Mouse (Mus musculus) neural tube, embryonic 13.5 days (tissue): ENCODE measurements around the gene Dcdc2b. TPM values are rescaled to one million over a fixed set of nuclear protein-coding genes. Genes with fewer than 3 reads are reported as not detected.
A peak's percentile ranks its signal among the peaks of the same experiment; 100 is the strongest.

Experiments used
- ATAC-seq: fragments of 200-750 bp; cut with Nextera tagmentation; 2 replicates; pipeline ENCODE4 v1.8.0; 2017; ENCODE audit warnings: low read depth, mild to moderate bottlenecking, moderate TSS enrichment, moderate library complexity
- H3K27ac ChIP-seq: fragments of 300-500 bp; sonication (generic); replicated peaks from 2 replicates; pipeline ENCODE4 v1.5.1; 2015; ENCODE audit warnings: moderate library complexity, mild to moderate bottlenecking, inconsistent platforms
- H3K27me3 ChIP-seq: fragments of 300-500 bp; sonication (generic); 2 replicates; pipeline ENCODE4 v1.6.1; 2015; ENCODE audit warnings: mild to moderate bottlenecking, inconsistent platforms
- H3K36me3 ChIP-seq: fragments of 300-500 bp; sonication (generic); 2 replicates; pipeline ENCODE4 v1.6.1; 2015; ENCODE audit warnings: mild to moderate bottlenecking, inconsistent platforms
- H3K4me1 ChIP-seq: fragments of 300-500 bp; sonication (generic); replicated peaks from 2 replicates; pipeline ENCODE4 v1.6.1; 2015; ENCODE audit warnings: inconsistent platforms
- H3K4me2 ChIP-seq: fragments of 300-500 bp; sonication (generic); 2 replicates; pipeline ENCODE4 v1.6.1; 2015; ENCODE audit warnings: inconsistent platforms, mild to moderate bottlenecking, moderate library complexity
- H3K4me3 ChIP-seq: fragments of 300-500 bp; sonication (generic); 2 replicates; pipeline ENCODE4 v1.5.1; 2015; ENCODE audit warnings: mild to moderate bottlenecking, inconsistent platforms
- H3K9ac ChIP-seq: fragments of 300-500 bp; sonication (generic); 2 replicates; pipeline ENCODE4 v1.6.1; 2015; ENCODE audit warnings: moderate library complexity, mild to moderate bottlenecking, inconsistent platforms
- H3K9me3 ChIP-seq: fragments of 300-500 bp; sonication (generic); 2 replicates; pipeline ENCODE4 v1.6.1; 2016; ENCODE audit warnings: inconsistent platforms
- WGBS: fragments of 180-500 bp; shearing (Covaris S2); methylation state at CpG from one replicate; pipeline ENCODE4 v1.1.7; 2015; 5-methylcytosine and 5-hydroxymethylcytosine counted together
- polyA plus RNA-seq: library from polyadenylated mRNA; unstranded; fragments of >200 nt; fragmentation: Nextera tagmentation; extraction: Ambion mirVana; gene quantifications from 2 replicates; pipeline ENCODE4 v1.2.1, GENCODE M21; 2015

Dcdc2b gene
- polyA plus RNA-seq, 1 experiment from 2014 or later, result 3.5 TPM

DNA sequence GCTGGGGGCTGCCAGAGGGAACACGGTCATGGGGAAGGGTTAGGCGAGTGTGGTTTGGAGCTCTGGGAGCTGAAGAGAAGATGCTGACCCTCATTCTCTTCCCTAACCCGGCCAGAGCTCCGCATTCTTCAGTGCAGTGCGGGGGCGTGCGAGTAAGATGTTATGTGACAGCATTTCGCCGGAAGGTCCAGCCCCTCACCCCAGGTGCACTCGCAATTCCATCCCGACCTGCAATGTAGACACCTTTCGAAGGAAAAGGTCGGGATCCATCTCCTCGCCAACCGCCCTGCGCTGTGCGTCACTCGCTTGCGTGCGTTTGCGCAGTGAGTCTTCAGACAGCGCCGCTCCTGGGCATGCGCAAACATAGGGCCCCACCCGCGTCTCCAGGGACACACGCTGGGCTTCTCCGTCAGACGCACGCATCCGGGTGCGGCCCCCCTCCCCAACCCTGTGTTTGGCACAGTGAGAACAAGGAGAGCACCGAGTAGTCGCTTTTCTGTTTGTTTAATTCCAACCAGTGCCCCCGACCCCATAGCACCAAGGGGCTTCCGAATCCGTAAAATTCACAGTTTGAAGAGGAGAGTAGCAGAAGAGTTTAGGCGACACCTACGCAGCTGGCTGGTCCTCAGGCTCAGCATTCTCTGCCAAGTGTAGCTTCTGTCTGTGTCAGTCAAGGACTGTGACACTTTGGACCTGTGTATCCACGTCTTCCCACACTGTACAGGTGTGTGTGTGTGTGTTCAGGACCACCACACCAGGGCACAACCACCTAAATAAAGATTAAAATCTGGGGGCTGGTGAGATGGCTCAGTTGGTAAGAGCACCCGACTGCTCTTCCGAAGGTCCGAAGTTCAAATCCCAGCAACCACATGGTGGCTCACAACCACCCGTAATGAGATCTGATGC is 5.0 kb upstream of the Dcdc2b start, which contains the start of gene Iqcc:
TSS of gene Iqcc (minus strand) at position 314 of the 906 bp plus-strand sequence.
- H3K9ac ChIP-seq, result peak within 1 kb of the TSS; percentile 92
- ATAC-seq, result peak; percentile 90
- H3K4me1 ChIP-seq, result peaks cover 43% of the 10 kb centered on the region
- peak within 1 kb of the TSS; percentile 64 for H3K4me3 ChIP-seq
- H3K36me3 ChIP-seq, result peaks cover 31% of the 10 kb centered on the region
- peak within 1 kb of the TSS; percentile 79 for H3K4me2 ChIP-seq
- no peaks in the 10 kb centered on the region for H3K9me3 ChIP-seq
- H3K27ac ChIP-seq, result peak within 1 kb of the TSS; percentile 91
- 4% methylated on average over 44 of the region's 44 CpGs for WGBS
- no peaks in the 10 kb centered on the region for H3K27me3 ChIP-seq

DNA sequence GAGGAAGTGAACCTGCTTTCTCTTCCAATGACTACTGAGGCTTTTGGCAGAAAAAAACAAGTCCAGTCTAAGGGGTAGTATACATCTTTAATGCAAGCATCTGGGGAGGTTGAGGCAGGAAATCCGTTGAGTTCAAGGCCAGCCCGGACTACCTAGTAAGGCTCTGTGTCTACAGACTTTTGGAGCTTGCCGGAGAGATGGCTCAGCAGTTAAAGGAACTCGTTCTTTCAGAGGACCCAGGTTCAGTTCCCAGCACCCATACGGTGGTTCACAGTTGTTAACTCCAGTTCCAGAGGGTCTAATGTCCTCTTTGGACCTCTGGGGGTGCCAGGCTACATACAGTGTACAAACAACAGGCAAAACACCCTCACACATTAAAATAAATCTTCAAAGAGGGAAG is 4.0 kb upstream of the Dcdc2b start:
- peak overlapping the region; percentile 92 for H3K9ac ChIP-seq
- H3K9me3 ChIP-seq, result no peaks in the 10 kb centered on the region
- H3K4me1 ChIP-seq, result peaks cover 40% of the 10 kb centered on the region
- H3K27me3 ChIP-seq, result no peaks in the 10 kb centered on the region
- H3K4me2 ChIP-seq, result peak overlapping the region; percentile 79
- WGBS, result 94% methylated on average over 5 of the region's 5 CpGs
- peaks cover 31% of the 10 kb centered on the region for H3K36me3 ChIP-seq
- peak overlapping the region; percentile 64 for H3K4me3 ChIP-seq
- peak overlapping the region; percentile 91; the same call in 1 of the 2 replicates for H3K27ac ChIP-seq
- no peak for ATAC-seq

DNA sequence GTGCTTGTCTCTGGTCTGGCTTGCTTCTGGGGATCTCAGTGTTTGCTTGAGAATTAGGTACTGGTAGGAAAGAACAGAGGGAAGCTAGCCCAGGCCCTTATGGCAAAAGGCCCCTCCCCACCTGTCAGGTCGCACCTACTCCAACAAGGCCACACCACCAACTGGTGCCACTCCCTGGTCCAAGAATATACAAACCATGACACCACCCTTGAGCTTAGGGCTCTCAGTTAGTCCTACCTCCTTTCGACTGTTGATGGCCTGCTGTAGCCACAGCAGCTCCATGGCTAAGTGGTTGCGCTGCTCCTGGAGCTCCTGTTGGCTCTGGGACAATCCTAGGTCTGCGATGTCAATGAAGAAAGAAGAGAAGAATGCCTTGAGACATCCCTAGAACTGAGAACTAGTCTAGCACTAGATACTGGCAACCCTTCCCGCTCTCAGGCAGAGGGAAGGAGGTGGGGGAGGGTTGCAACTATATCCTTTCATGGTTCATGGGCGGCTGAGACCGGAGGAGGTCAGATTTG is 3.1 kb upstream of the Dcdc2b start:
- peaks cover 31% of the 10 kb centered on the region for H3K36me3 ChIP-seq
- H3K27ac ChIP-seq, result no peak overlapping the region
- no peak overlapping the region for H3K9ac ChIP-seq
- no peak overlapping the region for H3K4me2 ChIP-seq
- H3K4me3 ChIP-seq, result no peak overlapping the region
- no peaks in the 10 kb centered on the region for H3K27me3 ChIP-seq
- WGBS, result 98% methylated on average over 7 of the region's 7 CpGs
- H3K9me3 ChIP-seq, result no peaks in the 10 kb centered on the region
- ATAC-seq, result no peak
- H3K4me1 ChIP-seq, result peaks cover 32% of the 10 kb centered on the region

DNA sequence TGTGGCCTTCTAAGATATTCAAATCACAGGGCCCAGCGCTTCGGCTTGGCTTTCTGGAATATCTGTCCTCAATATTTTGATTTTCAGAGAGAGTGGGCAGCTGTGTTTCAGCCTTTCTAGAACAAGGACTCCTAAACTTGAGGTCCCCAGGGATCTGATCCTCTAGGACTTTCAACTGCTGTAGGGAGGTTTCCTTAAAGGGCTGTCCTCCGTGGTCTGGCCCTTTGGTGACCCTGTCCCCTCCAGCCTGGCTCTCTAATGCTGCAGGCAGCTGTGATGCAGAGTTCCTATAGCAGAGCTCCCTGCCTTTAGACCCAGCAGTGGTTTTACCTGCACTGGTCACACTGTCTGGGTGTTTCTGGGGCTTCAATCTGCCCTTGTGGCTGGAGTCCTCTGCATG is 2.6 kb upstream of the Dcdc2b start:
- Histone ChIP-seq H3K4me2 (no peak overlapping the region), H3K36me3 (peaks cover 31% of the 10 kb centered on the region), H3K9me3 (no peaks in the 10 kb centered on the region), H3K4me1 (peaks cover 26% of the 10 kb centered on the region), H3K27ac (no peak overlapping the region), H3K27me3 (no peaks in the 10 kb centered on the region), H3K4me3 (no peak overlapping the region), H3K9ac (no peak overlapping the region)
- ATAC-seq, result no peak
- 93% methylated on average over 3 of the region's 3 CpGs for WGBS

DNA sequence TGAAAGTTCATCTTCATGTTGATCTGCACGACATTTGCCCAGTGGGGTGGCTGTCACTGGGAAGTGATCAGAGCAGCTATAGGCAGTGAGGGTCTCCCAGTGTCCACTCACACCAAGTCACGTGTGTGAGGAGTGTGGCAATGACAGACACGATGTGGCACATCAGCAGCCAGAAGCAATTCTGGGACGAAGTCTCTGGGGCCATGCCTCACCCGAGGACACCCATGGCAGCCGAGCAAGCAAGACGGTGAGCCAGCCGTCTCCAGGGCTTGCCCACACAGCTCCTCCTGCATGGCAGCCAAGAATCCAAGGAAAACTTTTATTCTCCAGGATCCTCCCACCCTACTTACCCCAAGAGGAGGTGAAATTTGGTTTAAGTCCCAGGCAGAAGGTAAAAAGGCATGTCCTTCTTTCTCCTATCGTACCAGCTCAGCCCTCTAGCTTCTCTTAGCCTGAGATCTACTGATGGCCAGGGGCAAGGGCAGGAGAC is 1.8 kb upstream of the Dcdc2b start:
- ATAC-seq, result no peak
- Histone ChIP-seq H3K9me3 (no peaks in the 10 kb centered on the region), H3K4me1 (peaks cover 18% of the 10 kb centered on the region), H3K4me2 (no peak overlapping the region), H3K4me3 (no peak overlapping the region), H3K36me3 (peaks cover 27% of the 10 kb centered on the region), H3K27me3 (no peaks in the 10 kb centered on the region), H3K27ac (no peak overlapping the region), H3K9ac (no peak overlapping the region)
- WGBS, result 89% methylated on average over 9 of the region's 9 CpGs

DNA sequence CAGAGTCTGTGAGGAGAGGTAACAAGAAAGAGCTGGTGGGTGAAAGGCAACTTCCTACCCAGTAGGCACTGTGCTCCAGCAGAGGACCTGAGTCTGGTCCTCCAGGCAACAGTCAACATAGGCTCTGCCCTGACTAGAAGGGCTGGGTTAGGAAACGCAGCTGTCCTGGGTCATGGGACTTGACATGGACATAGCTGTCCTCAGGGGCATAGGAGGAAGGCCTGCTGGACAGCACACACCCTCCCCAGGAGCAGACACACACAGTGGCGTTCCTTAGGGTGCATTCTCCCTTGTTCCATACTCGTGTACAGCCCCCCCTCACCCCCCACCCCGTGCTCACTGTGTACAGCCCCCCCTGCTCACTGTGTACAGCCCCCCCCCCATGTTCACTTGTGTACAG is 3.6 kb downstream of the Dcdc2b start:
- Histone ChIP-seq H3K4me2 (no peak overlapping the region), H3K9ac (no peak overlapping the region), H3K27me3 (no peaks in the 10 kb centered on the region), H3K4me1 (no peaks in the 10 kb centered on the region; the same call in 1 of the 2 replicates), H3K4me3 (no peak overlapping the region), H3K36me3 (peaks cover 39% of the 10 kb centered on the region), H3K9me3 (no peaks in the 10 kb centered on the region), H3K27ac (no peak overlapping the region)
- WGBS, result 63% methylated on average over 4 of the region's 4 CpGs
- ATAC-seq, result no peak

DNA sequence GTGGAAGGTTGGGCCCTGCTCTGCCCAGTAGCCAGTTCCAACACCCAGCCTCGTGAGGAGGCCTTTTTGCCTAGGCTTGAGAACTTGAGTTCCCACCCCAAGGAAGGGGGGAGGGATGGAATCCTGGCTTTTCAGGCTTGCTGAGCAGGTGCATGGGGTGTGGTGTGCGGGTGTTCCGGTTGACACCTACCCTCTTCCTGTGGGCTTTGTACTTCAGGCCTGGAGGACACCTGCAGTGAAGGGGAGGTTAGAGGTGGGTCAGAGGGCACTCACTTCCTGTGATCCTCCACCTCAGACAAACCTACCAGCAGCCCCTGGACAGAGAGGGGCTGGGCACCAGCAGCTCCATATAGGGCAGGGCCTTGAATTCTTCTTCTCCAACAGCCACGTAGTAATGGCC is 4.0 kb downstream of the Dcdc2b start:
- Histone ChIP-seq H3K9me3 (no peaks in the 10 kb centered on the region), H3K9ac (no peak overlapping the region), H3K27me3 (no peaks in the 10 kb centered on the region), H3K36me3 (peaks cover 42% of the 10 kb centered on the region), H3K27ac (no peak overlapping the region), H3K4me2 (no peak overlapping the region), H3K4me3 (no peak overlapping the region), H3K4me1 (no peaks in the 10 kb centered on the region; the same call in 1 of the 2 replicates)
- ATAC-seq, result no peak
- WGBS, result 84% methylated on average over 4 of the region's 4 CpGs

DNA sequence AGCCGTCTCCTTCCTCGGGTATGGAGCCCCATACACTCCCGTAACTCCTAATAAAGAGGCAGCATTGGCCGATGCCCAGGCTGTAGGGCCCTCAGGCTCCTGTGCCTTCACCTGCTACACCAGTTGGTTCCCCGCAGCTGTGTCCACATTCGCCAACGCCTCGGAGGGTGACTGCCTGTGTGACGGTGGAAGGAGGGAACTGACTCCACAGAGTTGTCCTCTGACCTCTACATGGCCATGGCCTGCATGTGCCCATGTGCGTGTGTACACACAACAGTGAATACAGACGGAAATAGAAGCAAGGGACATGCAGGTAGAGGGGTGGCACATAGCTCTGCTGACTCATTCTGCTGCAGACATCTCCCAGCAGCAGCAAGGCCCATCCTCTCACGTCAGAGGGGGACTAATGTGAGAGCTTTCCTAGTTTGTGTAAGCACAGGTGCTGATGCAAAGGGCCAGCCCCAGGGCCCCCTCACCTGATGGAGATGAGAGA is 4.9 kb downstream of the Dcdc2b start:
- 0 out of 2 replicates have a peak overlapping the region, but pooled peaks have one; percentile 0 for H3K9ac ChIP-seq
- H3K4me3 ChIP-seq, result no peak overlapping the region
- no peak overlapping the region for H3K4me2 ChIP-seq
- peaks cover 47% of the 10 kb centered on the region for H3K36me3 ChIP-seq
- 78% methylated on average over 12 of the region's 12 CpGs for WGBS
- H3K27ac ChIP-seq, result no peak overlapping the region
- no peaks in the 10 kb centered on the region for H3K27me3 ChIP-seq
- no peaks in the 10 kb centered on the region; the same call in 1 of the 2 replicates for H3K4me1 ChIP-seq
- no peak for ATAC-seq
- H3K9me3 ChIP-seq, result no peaks in the 10 kb centered on the region

DNA sequence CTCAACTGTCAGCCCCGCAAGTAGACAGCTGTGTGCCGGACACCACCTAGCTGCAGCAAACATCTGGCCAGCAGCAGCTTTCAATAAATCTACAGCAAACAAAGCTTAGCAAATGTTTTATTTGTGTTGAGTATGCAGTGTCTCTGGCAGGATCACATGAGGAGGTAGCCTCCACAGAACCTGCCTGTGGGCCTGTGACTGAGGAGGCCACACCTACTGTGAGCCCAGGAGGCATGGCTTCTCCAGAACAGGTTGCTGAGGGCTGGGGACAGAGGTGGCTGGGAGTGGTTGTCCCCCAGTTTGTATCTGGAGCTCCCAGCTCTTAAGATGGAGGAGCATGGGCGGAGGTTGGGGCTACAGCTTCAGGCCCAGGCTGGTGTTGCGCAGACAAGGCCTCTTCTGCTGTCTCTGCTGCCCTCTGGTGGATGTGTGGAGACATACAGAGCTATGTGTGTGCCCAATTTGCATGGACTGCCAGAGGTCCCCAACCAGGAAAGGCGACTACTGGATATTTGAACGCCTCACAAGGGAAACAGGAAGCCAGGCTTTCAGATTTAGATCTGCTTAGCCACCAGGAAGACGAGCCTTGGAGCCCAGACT is 5.5 kb downstream of the Dcdc2b start:
- peak; percentile 72 for ATAC-seq
- Histone ChIP-seq H3K36me3 (peaks cover 54% of the 10 kb centered on the region), H3K4me1 (no peaks in the 10 kb centered on the region; the same call in 1 of the 2 replicates), H3K9ac (peak overlapping the region; percentile 54; the same call in 1 of the 2 replicates), H3K27me3 (no peaks in the 10 kb centered on the region), H3K4me2 (no peak overlapping the region), H3K4me3 (no peak overlapping the region), H3K27ac (peak overlapping the region; percentile 49; the same call in 1 of the 2 replicates), H3K9me3 (no peaks in the 10 kb centered on the region)
- 33% methylated on average over 7 of the region's 7 CpGs for WGBS

DNA sequence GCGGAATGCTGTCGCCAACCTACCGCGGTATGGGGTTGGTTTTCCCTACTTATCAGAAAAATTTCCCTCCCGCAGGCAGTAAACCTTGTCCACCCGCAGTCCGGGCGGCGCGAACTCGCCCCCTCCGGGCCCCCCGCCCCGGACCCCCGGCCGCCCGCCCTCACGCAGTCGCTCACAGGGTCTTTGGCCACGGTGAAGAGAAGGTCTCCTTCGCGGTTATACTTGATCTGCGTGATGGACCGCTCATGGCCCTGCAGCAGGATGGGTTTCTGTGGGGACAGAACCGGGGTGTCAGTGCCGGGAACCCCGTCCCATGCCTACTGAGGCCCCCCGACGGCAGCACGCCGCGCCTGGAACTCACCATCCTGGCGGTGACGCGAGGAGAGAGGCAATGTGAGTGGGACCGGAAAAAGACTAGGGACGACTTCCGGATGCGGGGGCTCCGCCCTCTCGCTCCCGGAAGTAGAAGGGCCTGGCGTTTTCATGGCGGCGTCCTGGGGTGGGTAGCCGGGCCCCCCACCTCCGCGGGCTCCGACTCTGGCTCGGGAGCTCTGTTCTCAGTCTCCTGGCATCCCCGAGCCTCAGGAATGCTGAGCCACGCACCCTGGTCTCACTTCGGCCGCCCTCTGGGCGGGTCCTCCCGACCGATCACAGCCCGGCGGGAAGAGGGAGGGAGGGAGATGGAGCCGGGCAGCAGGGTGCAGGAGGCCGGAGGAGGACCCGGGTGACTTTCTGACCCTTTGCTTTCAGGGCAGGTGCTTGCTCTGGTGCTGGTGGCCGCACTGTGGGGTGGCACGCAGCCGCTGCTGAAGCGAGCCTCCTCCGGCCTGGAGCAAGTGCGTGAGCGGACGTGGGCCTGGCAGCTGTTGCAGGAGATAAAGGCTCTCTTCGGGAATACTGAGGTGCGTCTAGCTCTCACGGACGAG is 13.6 kb downstream of the Dcdc2b start, which contains the start of the genes Eif3i and Tmem234:
TSS of gene Eif3i (minus strand) at position 416 of the 926 bp plus-strand sequence.
TSS of gene Tmem234 (plus strand) at position 436 of the 926 bp plus-strand sequence.
- H3K27ac ChIP-seq, result peak within 1 kb of the TSS; percentile 79
- peak within 1 kb of the TSS; percentile 95 for H3K9ac ChIP-seq
- H3K36me3 ChIP-seq, result peaks cover 61% of the 10 kb centered on the region
- H3K4me1 ChIP-seq, result peaks cover 33% of the 10 kb centered on the region
- H3K9me3 ChIP-seq, result no peaks in the 10 kb centered on the region
- WGBS, result under 1% methylated on average over 70 of the region's 74 CpGs
- peak within 1 kb of the TSS; percentile 94 for H3K4me2 ChIP-seq
- H3K27me3 ChIP-seq, result no peaks in the 10 kb centered on the region
- H3K4me3 ChIP-seq, result peak within 1 kb of the TSS; percentile 98
- ATAC-seq, result peak; percentile 91

DNA sequence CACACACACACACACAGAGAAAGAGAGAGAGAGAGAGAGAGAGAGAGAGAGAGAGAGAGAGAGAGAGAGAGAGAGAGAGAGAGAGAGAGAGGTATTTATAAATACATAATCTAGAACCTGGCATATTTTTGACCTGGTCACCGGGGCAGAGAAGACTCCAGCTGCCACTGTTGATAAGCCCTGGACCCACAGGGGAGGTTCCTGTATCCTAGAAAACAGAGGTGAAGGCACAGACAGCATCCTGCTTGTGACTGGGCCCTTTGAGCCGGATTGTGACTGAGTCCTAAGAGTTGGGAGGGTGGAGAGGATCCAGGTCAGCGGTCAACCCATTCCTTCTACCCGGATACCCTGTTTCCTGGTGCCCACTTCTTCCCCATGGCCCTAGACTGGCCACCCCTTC is 25.2 kb downstream of the Dcdc2b start:
- 75% methylated on average over 4 of the region's 4 CpGs for WGBS
- Histone ChIP-seq H3K27ac (no peak overlapping the region), H3K4me3 (no peak overlapping the region)

More for the DNA sequence above, 25.2 kb downstream of the Dcdc2b start:
- Histone ChIP-seq H3K36me3 (peaks cover 40% of the 10 kb centered on the region), H3K4me2 (no peak overlapping the region), H3K9me3 (no peaks in the 10 kb centered on the region), H3K4me1 (peaks cover 10% of the 10 kb centered on the region), H3K9ac (no peak overlapping the region), H3K27me3 (no peaks in the 10 kb centered on the region)
- ATAC-seq, result no peak
